Mouse (Mus musculus): ENCODE measurements around the gene Fbxo47. TPM values are rescaled to one million over a fixed set of nuclear protein-coding genes. Genes with fewer than 3 reads are reported as not detected.

The Fbxo47 gene
- total RNA-seq, 2 experiments from 2014 or later: 1.5 to 2.1 TPM

GRCm38 (mm10) chr11:97829913-97830476 is 54.0 kb downstream of the Fbxo47 start:
- DNase-seq: no peak

GRCm38 (mm10) chr11:97829365-97829764 is 54.6 kb downstream of the Fbxo47 start:
- no peak for DNase-seq

- no peak for DNase-seq
Observed at GRCm38 (mm10) chr11:97827654-97828053, 56.3 kb downstream of the Fbxo47 start.

- no peak for DNase-seq
Observed at GRCm38 (mm10) chr11:97826414-97826813, 57.5 kb downstream of the Fbxo47 start.

GRCm38 (mm10) chr11:97825971-97826370 is 58.0 kb downstream of the Fbxo47 start:
- no peak for DNase-seq

- no peak for DNase-seq
Observed at GRCm38 (mm10) chr11:97825295-97825694, 58.7 kb downstream of the Fbxo47 start.

GRCm38 (mm10) chr11:97824895-97825294 is 59.1 kb downstream of the Fbxo47 start:
- no peak for DNase-seq

GRCm38 (mm10) chr11:97824168-97824567 is 59.8 kb downstream of the Fbxo47 start:
- no peak for DNase-seq

GRCm38 (mm10) chr11:97822840-97823603 is 60.9 kb downstream of the Fbxo47 start:
- no peak for DNase-seq

- no peak for DNase-seq
Observed at GRCm38 (mm10) chr11:97821401-97822064, 62.4 kb downstream of the Fbxo47 start.

- DNase-seq: no peak
Observed at GRCm38 (mm10) chr11:97820840-97821239, 63.1 kb downstream of the Fbxo47 start.

GRCm38 (mm10) chr11:97819923-97820322 is 64.0 kb downstream of the Fbxo47 start:
- DNase-seq: no peak

- DNase-seq: no peak
Observed at GRCm38 (mm10) chr11:97819102-97819501, 64.9 kb downstream of the Fbxo47 start.

- DNase-seq: no peak
Observed at GRCm38 (mm10) chr11:97818571-97818970, 65.4 kb downstream of the Fbxo47 start.

GRCm38 (mm10) chr11:97818003-97818402 is 66.0 kb downstream of the Fbxo47 start:
- DNase-seq: no peak

GRCm38 (mm10) chr11:97817379-97817778 is 66.6 kb downstream of the Fbxo47 start:
- DNase-seq: no peak

GRCm38 (mm10) chr11:97816916-97817315 is 67.0 kb downstream of the Fbxo47 start:
- DNase-seq: no peak

GRCm38 (mm10) chr11:97816176-97816575 is 67.8 kb downstream of the Fbxo47 start:
- DNase-seq: no peak

GRCm38 (mm10) chr11:97815736-97816135 is 68.2 kb downstream of the Fbxo47 start:
- no peak for DNase-seq

GRCm38 (mm10) chr11:97813746-97814515 is 70.0 kb downstream of the Fbxo47 start:
- no peak for DNase-seq

GRCm38 (mm10) chr11:97813085-97813484 is 70.9 kb downstream of the Fbxo47 start:
- DNase-seq: no peak

GRCm38 (mm10) chr11:97812491-97812921 is 71.4 kb downstream of the Fbxo47 start:
- DNase-seq: no peak

All from layer of hippocampus, postnatal 36 days (tissue).